Mouse (Mus musculus): ENCODE results near the gene Otog. TPM values are rescaled to one million over a fixed set of nuclear protein-coding genes. Genes with fewer than 3 reads are reported as not detected.

Otog gene
- polyA plus RNA-seq, 1 experiment from 2014 or later, result not detected

DNA sequence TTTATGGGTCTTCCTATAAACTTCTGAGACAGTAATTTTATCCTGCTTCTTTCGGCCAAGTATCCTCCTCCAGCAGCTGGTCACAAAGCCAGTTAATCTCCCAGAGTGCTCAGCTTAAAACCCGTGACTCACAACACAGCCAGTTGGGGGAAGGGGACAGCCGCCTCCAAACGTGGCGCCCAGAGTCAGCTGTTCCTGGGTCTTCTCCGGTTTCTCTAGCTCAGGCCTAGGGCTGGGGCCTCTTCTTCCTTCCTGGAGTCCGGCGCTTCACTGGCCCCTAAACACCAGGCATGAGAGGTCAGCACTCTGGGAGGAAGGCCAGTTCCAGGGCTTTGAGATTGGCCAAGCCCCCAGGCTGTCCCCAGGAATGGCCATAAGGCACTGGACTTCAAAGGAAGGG lies 112.4 kb downstream of the Otog start:
- WGBS, result 49% methylated on average over 8 of the region's 8 CpGs
- H3K9me3 ChIP-seq (replicated peaks; ENCODE audit: control insufficient read depth, low read length), result no peaks in the 10 kb centered on the region
- H3K9ac ChIP-seq (ENCODE audit: low read length), result no peak overlapping the region
- no peak overlapping the region for H3K4me2 ChIP-seq (ENCODE audit: low read depth, low read length)
- no peak overlapping the region for H3K27ac ChIP-seq (ENCODE audit: low read length)
- no peak overlapping the region for H3K4me3 ChIP-seq (ENCODE audit: low read length)
- H3K4me1 ChIP-seq (ENCODE audit: control insufficient read depth, insufficient read depth, low read length), result no peaks in the 10 kb centered on the region
- peaks cover 26% of the 10 kb centered on the region for H3K27me3 ChIP-seq (ENCODE audit: control insufficient read depth, insufficient read depth, low read length)
- ATAC-seq (replicated peaks; ENCODE audit: extremely low read depth, insufficient read depth, low FRiP score), result no peak
- H3K36me3 ChIP-seq (ENCODE audit: control insufficient read depth, insufficient read depth), result no peaks in the 10 kb centered on the region

DNA sequence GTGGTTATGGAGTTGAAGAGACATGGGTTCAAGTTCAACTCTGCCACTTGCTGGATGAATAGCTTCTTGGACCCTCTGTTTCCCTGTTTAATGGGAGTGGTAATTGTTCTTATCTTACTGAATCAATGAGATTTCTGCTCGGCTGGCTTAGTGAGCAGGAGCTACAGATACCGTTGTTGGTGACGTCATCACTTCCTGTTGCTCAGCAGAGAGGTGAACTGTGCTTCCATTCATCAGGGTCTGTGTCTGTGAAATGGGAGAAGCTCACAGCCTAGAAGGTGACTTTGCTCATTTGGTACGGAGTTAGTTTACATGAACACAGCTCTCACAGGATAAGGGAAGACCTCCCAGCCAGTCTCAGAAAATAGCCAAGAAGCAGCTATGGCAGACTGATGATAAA lies 113.1 kb downstream of the Otog start:
- H3K9me3 ChIP-seq (replicated peaks; ENCODE audit: control insufficient read depth, low read length), result no peaks in the 10 kb centered on the region
- peaks cover 19% of the 10 kb centered on the region for H3K27me3 ChIP-seq (ENCODE audit: control insufficient read depth, insufficient read depth, low read length)
- 44% methylated on average over 4 of the region's 4 CpGs for WGBS
- no peak overlapping the region for H3K9ac ChIP-seq (ENCODE audit: low read length)
- no peaks in the 10 kb centered on the region for H3K4me1 ChIP-seq (ENCODE audit: control insufficient read depth, insufficient read depth, low read length)
- no peak overlapping the region for H3K4me2 ChIP-seq (ENCODE audit: low read depth, low read length)
- no peak overlapping the region for H3K4me3 ChIP-seq (ENCODE audit: low read length)
- H3K36me3 ChIP-seq (ENCODE audit: control insufficient read depth, insufficient read depth), result no peaks in the 10 kb centered on the region
- H3K27ac ChIP-seq (ENCODE audit: low read length), result no peak overlapping the region
- no peak for ATAC-seq (replicated peaks; ENCODE audit: extremely low read depth, insufficient read depth, low FRiP score)

Other genes with a start within 250 kb of the Otog start
- 0.11 and 0.12 TPM in 2 replicates for gene Abcc6, start 210.7 kb upstream of the Otog start, polyA plus RNA-seq (2015; fragmentation: Nextera tagmentation; extraction: Ambion mirVana)
- gene Nomo1, start 207.3 kb upstream of the Otog start, polyA plus RNA-seq (2015; fragmentation: Nextera tagmentation; extraction: Ambion mirVana), result 35.9 and 36.2 TPM in 2 replicates
- 10.4 and 10.5 TPM in 2 replicates for gene Kcnj11, start 140.2 kb upstream of the Otog start, polyA plus RNA-seq (2015; fragmentation: Nextera tagmentation; extraction: Ambion mirVana)
- 26.3 and 32.3 TPM in 2 replicates for gene Abcc8, start 61.0 kb upstream of the Otog start, polyA plus RNA-seq (2015; fragmentation: Nextera tagmentation; extraction: Ambion mirVana)
- gene Ush1c, start 2.5 kb upstream of the Otog start, polyA plus RNA-seq (2015; fragmentation: Nextera tagmentation; extraction: Ambion mirVana), result 2.5 and 2.7 TPM in 2 replicates
- 0.22 and 0.43 TPM in 2 replicates for gene Myod1, start 135.5 kb downstream of the Otog start, polyA plus RNA-seq (2015; fragmentation: Nextera tagmentation; extraction: Ambion mirVana)
- gene Kcnc1, start 155.5 kb downstream of the Otog start, polyA plus RNA-seq (2015; fragmentation: Nextera tagmentation; extraction: Ambion mirVana), result 0.19 TPM in 1 of 2 replicates, not detected in the other

Measured in heart, embryonic 16.5 days (tissue).